Mouse (Mus musculus): Measurements from ENCODE around the gene Tbata.
A peak's percentile ranks its signal among the peaks of the same experiment; 100 is the strongest.

The Tbata gene

DNA sequence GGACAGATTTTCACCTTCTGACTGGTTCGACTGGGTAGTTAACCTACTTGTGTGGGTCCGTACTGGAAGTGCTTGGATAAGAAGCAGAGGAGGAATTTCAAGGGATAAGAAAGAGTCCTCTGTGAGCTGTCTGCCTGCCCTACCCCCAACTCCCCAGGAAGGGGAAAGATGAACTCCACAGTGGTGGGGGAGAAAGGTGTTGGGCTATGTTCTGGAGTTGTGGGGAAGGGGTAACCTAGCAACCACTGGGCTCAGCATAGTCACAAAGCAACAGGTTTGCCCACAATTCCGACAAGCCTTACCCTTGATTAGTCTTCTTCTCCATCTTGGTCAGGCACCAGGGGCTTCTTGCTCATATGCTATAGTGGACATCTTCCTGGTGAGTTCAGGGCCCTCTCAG lies at the start of gene Tbata:
TSS of gene Tbata (plus strand) at position 301 of the 400 bp plus-strand sequence.
- DNase-seq = no peak

- DNase-seq = no peak
These were observed 48.4 kb upstream of the Tbata start for GRCm38 (mm10) chr10:61123276-61123913.

GRCm38 (mm10) chr10:61124462-61124861 lies 47.3 kb upstream of the Tbata start:
- DNase-seq = no peak

DNA sequence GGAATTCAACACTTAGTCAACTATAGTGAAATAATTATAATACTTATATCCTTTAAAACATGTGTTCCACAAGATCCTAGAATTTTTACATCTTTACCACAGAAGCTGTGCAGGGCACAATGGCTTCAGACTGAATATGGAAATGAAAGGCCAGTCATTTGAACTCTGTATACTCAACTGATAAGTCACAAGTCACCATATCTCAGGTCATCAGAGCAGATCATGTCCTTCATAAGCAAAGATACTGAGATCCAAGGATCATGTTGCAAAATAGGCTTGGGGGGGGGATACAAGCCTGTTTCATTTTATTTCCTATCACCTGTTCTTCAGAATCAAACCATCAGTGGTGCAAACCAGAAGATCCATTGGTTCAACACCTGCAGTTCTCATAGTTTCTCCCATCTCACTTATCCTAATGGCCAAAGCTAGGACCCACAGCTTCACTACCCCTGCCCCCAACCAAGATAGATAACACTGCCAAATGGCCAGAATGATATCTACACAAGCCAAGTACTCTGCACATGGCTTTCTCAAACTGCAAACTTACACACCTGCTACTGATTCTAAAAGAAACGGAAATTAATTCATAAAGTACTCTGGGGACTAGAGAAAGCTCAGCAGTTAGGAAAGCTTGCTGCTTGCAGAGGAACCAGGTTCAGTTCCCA lies 42.9 kb upstream of the Tbata start:
- DNase-seq = no peak

DNA sequence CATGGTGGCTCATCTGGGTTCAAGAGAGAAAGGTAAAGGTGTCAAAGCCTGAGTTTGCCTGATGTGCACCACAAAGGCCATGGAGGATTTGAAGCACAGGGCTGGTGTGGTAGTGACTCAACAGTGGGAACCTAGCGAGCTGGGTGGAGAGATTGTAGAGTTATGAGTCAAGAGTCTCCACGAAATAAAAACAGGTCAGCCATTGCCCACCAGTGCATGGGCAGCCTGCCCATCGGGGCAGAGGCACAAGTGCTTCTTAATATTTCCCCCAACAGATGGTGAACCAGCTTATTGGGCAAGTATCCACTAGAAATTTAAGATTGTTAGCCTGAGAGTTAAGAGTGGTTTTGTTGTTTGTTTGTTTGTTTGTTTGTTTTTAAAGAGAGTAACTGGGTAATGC lies 40.8 kb upstream of the Tbata start:
- peak; percentile 29 for DNase-seq

DNA sequence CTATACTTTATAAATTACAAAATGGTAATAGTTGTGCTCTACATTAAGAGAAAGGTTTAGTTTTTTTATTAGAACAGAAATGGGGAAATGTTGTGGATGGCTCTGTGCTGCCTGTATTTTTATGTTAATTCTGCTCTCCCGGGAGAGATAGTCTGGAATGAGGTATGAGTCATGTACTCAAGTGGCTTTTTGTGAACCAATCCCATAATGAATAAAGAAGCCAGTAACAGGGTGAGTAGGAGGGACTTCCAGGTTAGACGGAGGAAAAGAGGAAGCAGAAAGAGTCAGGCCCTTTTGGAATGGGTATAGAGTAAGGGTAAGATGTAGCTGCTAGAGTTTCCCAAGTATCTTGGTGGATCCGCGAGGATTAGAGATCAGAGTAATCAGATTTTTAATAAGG lies 37.7 kb upstream of the Tbata start:
- no peak for DNase-seq

GRCm38 (mm10) chr10:61135226-61135839 lies 36.4 kb upstream of the Tbata start:
- no peak for DNase-seq

GRCm38 (mm10) chr10:61137567-61137966 lies 34.2 kb upstream of the Tbata start:
- DNase-seq = no peak

DNA sequence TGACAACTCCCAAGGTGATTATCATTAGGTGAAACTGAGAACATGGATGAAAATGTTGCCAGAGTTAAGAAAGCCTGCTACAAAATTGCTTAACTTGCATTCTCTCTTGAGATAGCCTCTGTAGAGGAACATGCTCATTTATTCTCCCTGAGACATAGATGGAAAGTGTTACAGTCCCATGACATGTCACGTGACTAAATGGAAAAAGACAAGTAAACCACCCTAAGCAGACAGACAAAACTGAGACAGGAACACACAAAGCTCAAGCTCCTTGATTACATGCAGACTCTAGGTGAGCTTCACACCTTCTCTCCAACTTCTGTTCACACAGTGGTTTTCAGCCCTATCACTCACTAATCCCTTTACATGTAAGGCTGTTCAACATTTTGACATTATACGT lies 28.4 kb upstream of the Tbata start:
- DNase-seq = no peak

- no peak for DNase-seq
These were observed 26.0 kb upstream of the Tbata start for GRCm38 (mm10) chr10:61145766-61146118.

DNA sequence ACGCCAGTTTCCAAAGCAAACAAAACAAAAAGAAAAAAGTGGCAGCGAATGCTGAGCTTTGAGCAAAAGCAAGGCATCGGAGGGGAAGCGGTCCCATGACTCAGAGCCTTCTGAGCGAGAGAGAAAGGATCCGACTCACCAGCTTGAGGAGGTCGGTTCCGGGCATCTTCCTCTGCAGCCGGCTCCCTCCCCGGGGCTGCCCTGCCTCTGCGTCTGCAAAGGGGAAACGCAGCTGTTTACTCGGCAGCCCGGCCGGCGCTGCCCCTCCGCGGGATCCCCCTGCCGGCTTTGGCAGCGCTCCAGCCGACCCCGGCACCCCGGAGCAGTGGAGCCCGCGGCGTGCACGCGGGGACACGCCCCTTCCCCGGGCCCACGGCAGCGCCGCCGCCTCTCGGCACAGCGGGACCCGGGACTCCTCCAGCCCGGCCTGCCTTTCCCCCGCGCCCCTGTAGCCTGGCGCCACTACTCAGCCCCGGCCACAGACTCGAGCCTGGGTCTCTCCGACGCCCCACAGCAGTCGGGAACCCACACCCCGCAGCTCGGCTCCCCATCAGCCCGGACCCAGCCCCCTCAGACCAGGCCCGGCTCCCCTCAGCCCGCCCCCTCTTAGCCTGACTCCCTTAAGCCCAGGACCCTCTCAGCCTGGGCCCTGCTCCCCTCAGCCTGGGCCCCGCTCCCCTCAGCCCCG lies 25.5 kb upstream of the Tbata start:
- DNase-seq = peak; percentile 55

- DNase-seq = peak; percentile 36
These were observed 25.0 kb upstream of the Tbata start for GRCm38 (mm10) chr10:61146807-61147156.

- DNase-seq = peak; percentile 86
These were observed 24.4 kb upstream of the Tbata start, which contains the start of gene Sgpl1 for GRCm38 (mm10) chr10:61147157-61148040. TSS of gene Sgpl1 (minus strand) at chr10:61147703.

DNA sequence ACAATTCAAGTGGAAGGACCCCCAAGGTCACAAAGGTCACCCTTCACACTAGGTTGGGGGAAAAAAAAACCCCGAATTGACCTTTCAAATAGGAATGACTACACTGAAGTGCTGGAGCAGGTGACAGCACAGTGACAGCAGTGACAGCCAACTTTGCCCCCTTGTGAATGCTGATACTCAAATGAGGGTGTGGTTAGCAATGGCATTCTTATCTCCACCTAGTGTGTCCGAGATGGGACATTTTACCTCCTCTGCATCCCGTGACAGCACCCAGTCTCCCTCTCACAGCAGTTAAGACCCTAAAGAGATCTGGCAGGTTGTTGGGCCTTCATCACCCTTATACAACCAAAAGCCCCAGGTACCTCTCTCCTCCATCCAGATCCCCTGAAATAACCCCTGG lies 22.3 kb upstream of the Tbata start:
- no peak for DNase-seq

GRCm38 (mm10) chr10:61150616-61151015 lies 21.1 kb upstream of the Tbata start:
- no peak for DNase-seq

- DNase-seq = no peak
These were observed 19.6 kb upstream of the Tbata start for GRCm38 (mm10) chr10:61152131-61152530.

- no peak for DNase-seq
These were observed 16.1 kb upstream of the Tbata start for GRCm38 (mm10) chr10:61155611-61156010.

- no peak for DNase-seq
These were observed 15.3 kb upstream of the Tbata start for GRCm38 (mm10) chr10:61156453-61156852.

GRCm38 (mm10) chr10:61158594-61158993 lies 13.2 kb upstream of the Tbata start:
- no peak for DNase-seq

GRCm38 (mm10) chr10:61160089-61160488 lies 11.7 kb upstream of the Tbata start:
- DNase-seq = no peak

DNA sequence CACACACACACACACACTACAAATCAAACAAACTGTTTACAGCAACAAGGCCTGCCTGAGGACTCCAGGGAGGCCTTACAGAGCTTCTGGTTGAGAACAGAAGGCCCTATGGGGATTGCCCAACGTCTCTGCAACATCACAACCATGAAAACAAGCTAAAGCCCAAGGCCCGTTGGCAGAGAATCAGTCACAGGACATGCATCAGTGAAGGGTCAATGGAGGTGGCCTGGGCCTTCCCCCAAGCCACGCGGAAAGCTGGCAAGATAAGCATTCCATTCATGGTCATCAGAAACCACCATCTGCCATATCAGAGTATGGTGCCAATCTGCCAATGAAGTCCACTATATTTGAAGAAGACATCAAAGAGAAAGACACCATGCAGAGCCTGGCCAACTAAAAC lies 11.1 kb upstream of the Tbata start:
- peak; percentile 39 for DNase-seq

DNA sequence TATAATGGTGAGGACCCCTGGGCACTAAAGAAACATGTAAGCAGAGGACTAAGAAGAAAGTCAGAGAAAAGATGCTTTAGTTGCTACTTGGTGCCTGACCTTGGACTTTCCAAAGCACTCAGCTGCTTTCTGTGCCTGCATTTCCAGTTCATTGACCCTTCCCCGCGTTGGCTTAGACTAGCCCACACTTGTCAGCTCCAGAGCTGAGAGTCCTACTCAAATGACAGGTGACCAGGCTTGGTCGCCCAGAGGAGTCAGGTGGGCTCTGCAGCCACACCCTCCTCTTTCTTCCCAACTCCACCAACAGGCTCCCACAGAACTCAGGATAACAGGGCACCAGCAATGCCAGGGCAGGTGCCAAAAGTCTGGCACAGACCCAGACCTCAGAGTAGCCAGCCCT lies 9.4 kb upstream of the Tbata start:
- no peak for DNase-seq

Measured in cerebellum, adult 11-12 months (tissue).